Mouse (Mus musculus): ENCODE data around the gene Calhm2.

- TF ChIP-seq ZC3H11A (IDR thresholded peaks at IDR 0.05; ENCODE audit: borderline replicate concordance, low read depth, low read length) (no peak), CHD2 (IDR thresholded peaks at IDR 0.05; ENCODE audit: low read depth, low read length) (no peak), HCFC1 (IDR thresholded peaks at IDR 0.05; ENCODE audit: borderline replicate concordance, insufficient read depth, low read length) (no peak), ZNF384 (IDR thresholded peaks at IDR 0.05; ENCODE audit: low read depth, low read length) (no peak)
Measured at GRCm38 (mm10) chr19:47128835-47129234, 9.3 kb downstream of the Calhm2 start.
